Mouse (Mus musculus) CH12.LX (cell line): ENCODE measurements around the gene Nfat5. TPM values are rescaled to one million over a fixed set of nuclear protein-coding genes. Genes with fewer than 3 reads are reported as not detected.

Source experiments
- DNase-seq: peaks from one replicate; pipeline ENCODE4 v3.0.0-alpha.2; 2013; ENCODE audit errors: extremely low read depth
- H3K27ac ChIP-seq: 2 replicates; pipeline ENCODE4 v1.5.1; 2012; ENCODE audit warnings: low read depth, mild to moderate bottlenecking, control low read depth, moderate library complexity; ENCODE audit not compliant: insufficient read depth
- H3K27me3 ChIP-seq: replicated peaks from 2 replicates; pipeline ENCODE3; 2012; ENCODE audit warnings: inconsistent platforms
- H3K36me3 ChIP-seq, 2 experiments: replicated peaks in 1 of 2; 2 replicates each; pipeline versions ENCODE3 to v1.6.1; 2012; ENCODE audit warnings: inconsistent platforms in 1 of 2, low read length in 1 of 2, mild to moderate bottlenecking in 1 of 2, mixed read lengths in 1 of 2, moderate library complexity in 1 of 2; ENCODE audit not compliant: control insufficient read depth in 1 of 2, insufficient read depth in 1 of 2
- H3K4me1 ChIP-seq, 2 experiments: 2 replicates each; pipeline ENCODE4 v1.6.1; 2012; ENCODE audit warnings: inconsistent platforms in 1 of 2, moderate library complexity in 1 of 2; ENCODE audit not compliant: insufficient read depth in 2 of 2, control insufficient read depth in 1 of 2
- H3K4me2 ChIP-seq: 2 replicates; pipeline ENCODE4 v1.6.1; 2012; ENCODE audit warnings: low read depth, mild to moderate bottlenecking, control low read depth; ENCODE audit not compliant: poor library complexity, insufficient read depth, severe bottlenecking
- H3K4me3 ChIP-seq, 3 experiments: fragments of 150-350 bp in 1 of 3; sonication (generic) in 1 of 3; replicated peaks in 1 of 3; 2 replicates each; pipeline versions ENCODE3 to v1.5.1; 2011 to 2012; ENCODE audit warnings: low read depth in 2 of 3, low read length in 2 of 3, mild to moderate bottlenecking in 2 of 3, moderate library complexity in 2 of 3, control low read depth in 1 of 3, improper control_type of control experiment in 1 of 3, inconsistent platforms in 1 of 3, mixed read lengths in 1 of 3; ENCODE audit not compliant: poor library complexity in 1 of 3
- H3K79me2 ChIP-seq: replicated peaks from 2 replicates; pipeline ENCODE4 v1.6.1; 2012; ENCODE audit warnings: mild to moderate bottlenecking, moderate library complexity; ENCODE audit not compliant: control insufficient read depth, poor library complexity, insufficient read depth, severe bottlenecking; ENCODE audit errors: extremely low read depth
- H3K9ac ChIP-seq: 2 replicates; pipeline ENCODE4 v1.6.1; 2012; ENCODE audit warnings: low read depth, mild to moderate bottlenecking, control low read depth, moderate library complexity; ENCODE audit not compliant: insufficient read depth
- H3K9me3 ChIP-seq: replicated peaks from 2 replicates; pipeline ENCODE3; 2012; ENCODE audit warnings: low read length, inconsistent platforms, mixed read lengths
- BHLHE40 ChIP-seq: IDR thresholded peaks from 2 replicates; pipeline ENCODE4 v1.6.1; 2011; ENCODE audit warnings: mild to moderate bottlenecking, low read depth, low read length, improper control_type of control experiment
- CHD1 ChIP-seq: IDR thresholded peaks from 2 replicates; pipeline ENCODE4 v1.6.1; 2012; ENCODE audit warnings: low read depth, low read length, improper control_type of control experiment, inconsistent platforms
- CHD2 ChIP-seq: IDR thresholded peaks from 2 replicates; pipeline ENCODE4 v1.6.1; 2011; ENCODE audit warnings: low read length, improper control_type of control experiment
- CTCF ChIP-seq, 2 experiments: IDR thresholded peaks in 1 of 2; conservative IDR thresholded peaks in 1 of 2; 2 replicates each; pipeline ENCODE4 v1.5.1; 2011 to 2012; ENCODE audit warnings: low read depth in 2 of 2, low read length in 2 of 2, improper control_type of control experiment in 1 of 2, inconsistent platforms in 1 of 2, mild to moderate bottlenecking in 1 of 2, moderate library complexity in 1 of 2
- EP300 ChIP-seq: IDR thresholded peaks from 2 replicates; pipeline ENCODE4 v1.6.1; 2011; ENCODE audit warnings: low read length, improper control_type of control experiment
- GABPA ChIP-seq: IDR thresholded peaks from 2 replicates; pipeline ENCODE4 v1.6.1; 2012; ENCODE audit warnings: low read depth, low read length, improper control_type of control experiment, inconsistent platforms; ENCODE audit not compliant: insufficient replicate concordance
- IRF4 ChIP-seq: IDR thresholded peaks from 2 replicates; pipeline ENCODE4 v1.6.1; 2014; ENCODE audit warnings: low read depth, mild to moderate bottlenecking, inconsistent platforms, low read length, improper control_type of control experiment
- JUN ChIP-seq: IDR thresholded peaks from 2 replicates; pipeline ENCODE4 v1.6.1; 2011; ENCODE audit warnings: low read depth, mild to moderate bottlenecking, low read length, improper control_type of control experiment, moderate library complexity; ENCODE audit not compliant: insufficient read depth
- JUND ChIP-seq: conservative IDR thresholded peaks from 2 replicates; pipeline ENCODE4 v1.6.1; 2011; ENCODE audit warnings: low read depth, low read length, improper control_type of control experiment
- KAT2A ChIP-seq: IDR thresholded peaks from 2 replicates; pipeline ENCODE4 v1.6.1; 2012; ENCODE audit warnings: low read length, improper control_type of control experiment, inconsistent platforms; ENCODE audit not compliant: insufficient replicate concordance
- MAX ChIP-seq: IDR thresholded peaks from 2 replicates; pipeline ENCODE4 v1.6.1; 2011; ENCODE audit warnings: low read length, improper control_type of control experiment
- MAZ ChIP-seq: IDR thresholded peaks from 2 replicates; pipeline ENCODE4 v1.6.1; 2012; ENCODE audit warnings: low read depth, mild to moderate bottlenecking, inconsistent platforms, low read length, improper control_type of control experiment, moderate library complexity
- MYC ChIP-seq: IDR thresholded peaks from 2 replicates; pipeline ENCODE4 v1.6.1; 2011; ENCODE audit warnings: low read depth, mild to moderate bottlenecking, improper control_type of control experiment, low read length
- NELFE ChIP-seq: IDR thresholded peaks from 2 replicates; pipeline ENCODE4 v1.6.1; 2011; ENCODE audit warnings: low read depth, low read length, improper control_type of control experiment
- NRF1 ChIP-seq: IDR thresholded peaks from 2 replicates; pipeline ENCODE4 v1.6.1; 2014; ENCODE audit warnings: low read depth, mild to moderate bottlenecking, inconsistent platforms, low read length, improper control_type of control experiment, moderate library complexity
- PAX5 ChIP-seq: IDR thresholded peaks from 2 replicates; pipeline ENCODE4 v1.6.1; 2012; ENCODE audit warnings: low read length, inconsistent platforms, mixed read lengths
- POLR2AphosphoS2 ChIP-seq: IDR thresholded peaks from 2 replicates; pipeline ENCODE4 v1.6.1; 2011; ENCODE audit warnings: low read depth, low read length, improper control_type of control experiment
- RAD21 ChIP-seq: IDR thresholded peaks from 2 replicates; pipeline ENCODE4 v1.6.1; 2011; ENCODE audit warnings: low read depth, mild to moderate bottlenecking, low read length, improper control_type of control experiment, moderate library complexity
- RCOR1 ChIP-seq: conservative IDR thresholded peaks from 2 replicates; pipeline ENCODE4 v1.6.1; 2012; ENCODE audit warnings: low read depth, mild to moderate bottlenecking, inconsistent platforms, low read length, improper control_type of control experiment
- SIN3A ChIP-seq: IDR thresholded peaks from 2 replicates; pipeline ENCODE4 v1.6.1; 2012; ENCODE audit warnings: low read length, improper control_type of control experiment, inconsistent platforms
- TBP ChIP-seq: conservative IDR thresholded peaks from 2 replicates; pipeline ENCODE4 v1.6.1; 2011; ENCODE audit warnings: low read depth, low read length, improper control_type of control experiment
- USF1 ChIP-seq: IDR thresholded peaks from 2 replicates; pipeline ENCODE4 v1.6.1; 2014; ENCODE audit warnings: low read depth, mild to moderate bottlenecking, inconsistent platforms, low read length, improper control_type of control experiment
- ZKSCAN1 ChIP-seq: IDR thresholded peaks from 2 replicates; pipeline ENCODE4 v1.6.1; 2012; ENCODE audit warnings: low read depth, inconsistent platforms, low read length, improper control_type of control experiment, borderline replicate concordance
- ZNF384 ChIP-seq: IDR thresholded peaks from 2 replicates; pipeline ENCODE4 v1.6.1; 2012; ENCODE audit warnings: low read depth, low read length, improper control_type of control experiment, inconsistent platforms
- dilution Hi-C: fragments of 300-500 bp; cut with MboI; formaldehyde crosslinking; loops from 2 replicates; pipeline ENCODE4 v1.14.3; 2020; ENCODE audit warnings: low sequenced_read_pairs; ENCODE audit not compliant: extremely low pct_unique_long_range_greater_than_20kb, extremely low pct_ligation_motif_present
- in situ Hi-C: fragments of 300-500 bp; cut with MboI; formaldehyde crosslinking; loops from 3 replicates; pipeline ENCODE4 v1.14.3; 2019; ENCODE audit warnings: low sequenced_read_pairs, low pct_ligation_motif_present, low pct_unique_long_range_greater_than_20kb, mixed read lengths
- polyA plus RNA-seq: library from polyadenylated mRNA; unstranded; fragments of >175 nt; gene quantifications from 2 replicates; pipeline ENCODE4 v1.2.1, GENCODE M21; 2012; ENCODE audit warnings: low read depth; ENCODE audit not compliant: insufficient read length
- total RNA-seq, 2 experiments: library from RNA; depleted of rRNA; stranded (reverse); fragments of 300-350 nt in 1 of 2; fragments of >200 nt in 1 of 2; gene quantifications; 2 replicates each; pipeline ENCODE4 v1.2.3; 2012 to 2014

Nfat5 gene
- total and polyA plus RNA-seq, 3 experiments: 13.2 to 36.2 (median 18.6) TPM

GRCm38 (mm10) chr8:107329595-107329994 is 36.3 kb downstream of the Nfat5 start:
- H3K9ac ChIP-seq: no peak overlapping the region
- peaks cover 15% of the 10 kb centered on the region for H3K79me2 ChIP-seq
- H3K27me3 ChIP-seq: no peaks in the 10 kb centered on the region
- no peak for TF ChIP-seq CTCF (conservative IDR thresholded peaks at IDR 0.05 in 1 of 2, IDR thresholded peaks at IDR 0.05 in 1 of 2; ENCODE audit: low read depth in 2 of 2, low read length in 2 of 2)
- TF ChIP-seq JUND: no peak
- no peak for TF ChIP-seq NRF1
- TF ChIP-seq PAX5: no peak
- TF ChIP-seq TBP: no peak
- no peak for TF ChIP-seq POLR2AphosphoS2
- no peak for TF ChIP-seq CHD2
- no peak for TF ChIP-seq JUN
- TF ChIP-seq GABPA: no peak
- TF ChIP-seq ZNF384: no peak
- no peak for TF ChIP-seq KAT2A
- TF ChIP-seq RCOR1: no peak
- TF ChIP-seq EP300: no peak
- no peak for TF ChIP-seq USF1
- TF ChIP-seq MAZ: no peak
- no peak for TF ChIP-seq ZKSCAN1
- no peak for TF ChIP-seq SIN3A
- dilution Hi-C loops (no loop called here), in situ Hi-C loops (no loop called here)
- peaks cover under 1 to 25% of the 10 kb centered on the region in 2 experiments for H3K36me3 ChIP-seq
- H3K27ac ChIP-seq: no peak overlapping the region
- H3K9me3 ChIP-seq: no peaks in the 10 kb centered on the region
- DNase-seq: peak; percentile 20
- no peaks in the 10 kb centered on the region for H3K4me1 ChIP-seq
- no peak overlapping the region for H3K4me3 ChIP-seq
- H3K4me2 ChIP-seq: no peak overlapping the region

GRCm38 (mm10) chr8:107336480-107336879 is 43.2 kb downstream of the Nfat5 start:
- Histone ChIP-seq H3K27ac (no peak overlapping the region), H3K79me2 (peaks cover 5% of the 10 kb centered on the region; the same call in 1 of the 2 replicates), H3K4me3 (no peak overlapping the region), H3K4me2 (no peak overlapping the region), H3K4me1 (peaks cover 0 to 3% of the 10 kb centered on the region in 2 experiments; a peak in 1 of 4 replicates), H3K9ac (no peak overlapping the region), H3K27me3 (no peaks in the 10 kb centered on the region), H3K36me3 (peaks cover 9 to 24% of the 10 kb centered on the region in 2 experiments), H3K9me3 (no peaks in the 10 kb centered on the region)
- TF ChIP-seq PAX5: no peak
- no peak for TF ChIP-seq MAX
- no peak for TF ChIP-seq MAZ
- TF ChIP-seq BHLHE40: no peak
- no peak for TF ChIP-seq MYC
- TF ChIP-seq ZNF384: no peak
- no peak for TF ChIP-seq RAD21
- no peak for TF ChIP-seq RCOR1
- TF ChIP-seq NELFE: no peak
- TF ChIP-seq ZKSCAN1: no peak
- no peak for TF ChIP-seq JUN
- TF ChIP-seq IRF4: no peak
- no peak for TF ChIP-seq CHD1
- no peak for DNase-seq
- dilution Hi-C loops (no loop called here), in situ Hi-C loops (no loop called here)
